Mouse (Mus musculus) right cerebral cortex, postnatal 36 days (tissue): ENCODE data around the gene Kcnb1.

ENCODE experiments used
- DNase-seq, 2 experiments: peaks; one replicate each; pipeline ENCODE4 v3.0.0; 2022; ENCODE audit warnings: low spot score in 2 of 2, mixed read lengths in 1 of 2

The Kcnb1 gene

DNA sequence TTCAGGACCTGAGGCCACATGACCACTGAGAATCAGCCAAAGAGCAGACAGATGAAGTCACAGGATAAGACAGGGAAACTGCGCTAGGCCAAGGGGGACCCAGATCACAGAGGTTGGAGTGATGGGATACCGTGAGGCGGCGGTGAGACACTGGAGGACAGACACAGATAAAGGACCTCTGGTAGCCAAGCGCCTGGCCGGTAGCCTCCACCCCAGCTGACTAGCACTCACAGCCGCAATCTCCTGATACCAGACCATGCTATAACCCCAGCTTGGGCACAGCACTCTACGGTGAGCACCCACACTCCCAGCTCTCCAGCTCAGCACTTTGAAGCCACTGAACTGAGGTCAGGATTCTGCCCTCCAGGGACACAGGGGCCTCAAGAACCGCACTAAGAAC is 26.4 kb downstream of the Kcnb1 start:
- no peak for DNase-seq

DNA sequence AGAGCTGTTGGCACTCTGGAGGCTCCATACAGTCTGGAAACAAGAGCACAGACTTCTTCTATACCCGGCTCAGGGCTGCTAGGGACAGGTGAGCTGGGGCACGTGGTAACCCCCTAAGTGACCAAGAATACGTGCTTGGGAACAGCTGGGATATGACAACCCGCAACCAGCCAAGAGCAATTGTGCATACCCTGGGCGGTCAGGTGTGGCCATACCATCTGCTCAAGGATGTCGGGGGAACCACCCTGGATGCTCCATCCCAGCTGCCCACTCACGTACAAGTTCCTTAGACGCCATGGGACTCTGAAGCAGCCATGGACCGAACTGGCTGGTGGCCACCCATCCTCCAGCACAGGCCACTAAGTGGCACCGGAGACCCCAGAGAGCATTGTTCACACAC is 26.8 kb downstream of the Kcnb1 start:
- DNase-seq, result no peak

- DNase-seq, result no peak
These were observed 27.4 kb downstream of the Kcnb1 start for GRCm38 (mm10) chr2:167162516-167163021.

DNA sequence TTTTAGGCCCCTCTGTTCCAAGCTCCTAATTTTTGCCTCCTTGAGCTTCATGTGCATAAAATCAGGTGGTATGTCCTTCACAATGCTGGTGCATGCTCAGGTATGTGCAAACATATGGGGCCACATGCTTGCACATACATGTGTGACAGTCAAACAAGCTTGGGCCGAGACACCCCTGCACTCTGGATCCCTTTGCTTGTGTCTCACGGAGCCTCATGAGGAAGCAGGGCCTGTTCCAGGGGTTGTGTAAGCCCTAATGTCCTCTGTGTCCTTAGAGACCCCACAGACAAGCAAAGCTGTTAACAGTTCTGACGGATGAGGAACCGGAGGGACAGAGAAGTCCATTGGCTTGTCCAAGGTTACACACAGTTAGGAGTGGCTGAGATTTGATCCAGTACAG is 30.2 kb downstream of the Kcnb1 start:
- DNase-seq, result no peak

GRCm38 (mm10) chr2:167158780-167159179 is 31.2 kb downstream of the Kcnb1 start:
- no peak for DNase-seq

- DNase-seq, result no peak
These were observed 33.7 kb downstream of the Kcnb1 start for GRCm38 (mm10) chr2:167156118-167156715.

GRCm38 (mm10) chr2:167155541-167155973 is 34.4 kb downstream of the Kcnb1 start:
- DNase-seq, result peak; percentile 68 to 80

DNA sequence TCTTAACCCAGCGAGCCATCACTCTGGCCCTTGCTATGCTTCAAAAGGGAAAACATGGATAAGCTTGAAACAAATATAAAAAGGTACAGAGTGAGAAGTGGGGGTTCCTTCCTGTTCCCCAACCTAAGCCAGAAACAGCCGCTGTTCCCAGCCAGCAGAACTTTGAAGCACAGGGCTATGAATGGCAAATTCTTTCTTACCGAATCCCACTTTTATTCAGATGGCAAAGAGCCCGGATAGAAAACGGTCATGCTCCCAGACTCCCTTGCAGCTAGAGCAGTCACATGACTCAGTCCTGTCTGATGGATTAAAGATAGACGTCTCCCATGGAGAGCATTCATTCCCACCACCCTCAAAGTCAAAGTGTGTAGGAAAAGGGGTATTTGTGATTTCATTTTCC is 39.1 kb downstream of the Kcnb1 start:
- peak in 1 of 2 experiments; percentile 51 for DNase-seq

GRCm38 (mm10) chr2:167150135-167150534 is 39.8 kb downstream of the Kcnb1 start:
- peak in 1 of 2 experiments; percentile 54 for DNase-seq

DNA sequence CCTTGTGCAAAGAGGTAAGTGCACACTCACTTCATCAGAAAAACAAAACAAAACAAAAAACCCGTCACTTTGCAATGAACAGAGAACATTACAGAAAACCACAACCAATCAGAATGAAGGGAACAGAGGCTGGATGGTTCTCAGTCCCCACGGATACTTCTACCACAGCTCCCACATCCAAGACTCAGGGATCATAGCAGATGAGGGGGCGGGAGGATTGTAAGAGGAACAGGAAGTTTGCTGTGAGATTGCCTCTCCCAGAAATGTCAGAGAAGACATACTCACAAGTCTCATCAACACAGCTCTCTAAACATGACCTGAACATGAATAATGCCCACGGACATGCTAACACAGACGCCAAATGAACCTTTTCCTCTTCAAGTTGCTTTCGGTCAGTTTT is 40.9 kb downstream of the Kcnb1 start:
- no peak for DNase-seq

DNA sequence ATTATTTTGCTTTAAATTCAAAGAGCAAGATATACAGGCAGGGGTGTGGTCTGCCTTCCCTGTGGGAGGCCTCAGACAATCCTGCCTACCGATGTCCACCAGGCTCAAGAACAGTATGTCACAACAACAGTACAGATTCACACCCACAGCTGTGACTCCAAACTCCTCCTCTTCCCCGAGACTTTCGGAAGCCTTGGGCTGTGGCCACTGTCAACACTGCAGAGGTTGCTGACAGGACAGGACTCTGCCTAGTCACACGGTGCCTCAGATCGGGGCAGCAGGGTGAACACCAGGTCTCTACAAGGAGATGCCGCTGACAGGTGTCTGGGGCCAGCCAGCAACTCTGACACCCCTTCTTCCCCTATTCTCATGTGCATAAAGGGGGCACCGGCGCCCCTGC is 42.2 kb downstream of the Kcnb1 start:
- no peak for DNase-seq

- no peak for DNase-seq
These were observed 44.1 kb downstream of the Kcnb1 start for GRCm38 (mm10) chr2:167145904-167146303.

- peak; percentile 67 to 85 for DNase-seq
These were observed 45.3 kb downstream of the Kcnb1 start for GRCm38 (mm10) chr2:167144439-167145307.

- DNase-seq, result no peak
These were observed 46.0 kb downstream of the Kcnb1 start for GRCm38 (mm10) chr2:167143914-167144313.

- DNase-seq, result no peak
These were observed 47.7 kb downstream of the Kcnb1 start for GRCm38 (mm10) chr2:167142282-167142681.

- no peak for DNase-seq
These were observed 48.1 kb downstream of the Kcnb1 start for GRCm38 (mm10) chr2:167141810-167142209.

GRCm38 (mm10) chr2:167139801-167140269 is 50.1 kb downstream of the Kcnb1 start:
- peak; percentile 52 to 69 for DNase-seq

DNA sequence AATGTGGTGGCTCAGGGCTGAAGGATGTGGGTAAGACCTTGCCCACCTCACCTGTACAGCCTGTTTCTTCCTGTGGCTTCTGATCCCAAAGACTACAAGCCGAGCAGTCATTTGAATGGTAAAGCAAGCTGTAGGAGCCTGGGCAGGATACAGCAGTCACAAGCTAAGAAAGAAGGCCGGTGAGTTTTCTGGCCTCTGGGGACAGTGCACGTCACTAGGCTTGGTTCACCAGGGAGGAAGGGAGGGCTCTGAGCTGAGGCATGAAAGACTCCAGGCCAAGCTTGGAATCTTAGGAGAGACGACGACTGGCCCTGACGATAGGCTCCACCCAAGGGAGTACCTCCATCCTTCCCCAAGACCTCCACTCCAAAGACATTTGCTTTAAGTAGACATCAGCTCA is 51.3 kb downstream of the Kcnb1 start:
- no peak for DNase-seq

DNA sequence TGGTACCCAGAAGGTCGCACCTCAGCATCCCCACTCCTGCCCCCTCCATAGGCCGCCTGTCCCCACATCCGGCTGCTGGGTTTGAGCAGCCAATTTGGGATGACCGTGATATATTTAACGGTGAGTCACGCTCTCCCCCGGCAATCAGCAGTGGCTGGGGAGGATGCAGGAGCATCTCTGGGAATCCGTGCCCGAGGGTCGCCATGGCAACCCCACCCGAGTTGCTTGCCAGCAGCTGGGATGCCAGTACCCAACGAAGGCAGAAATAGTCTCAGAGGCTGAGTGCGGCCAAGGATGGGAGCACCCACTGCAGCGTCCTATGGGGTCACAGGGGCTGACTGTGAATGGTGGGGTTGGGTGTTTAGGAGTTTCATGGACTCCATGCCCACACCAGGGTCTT is 53.0 kb downstream of the Kcnb1 start:
- peak; percentile 94 for DNase-seq

DNA sequence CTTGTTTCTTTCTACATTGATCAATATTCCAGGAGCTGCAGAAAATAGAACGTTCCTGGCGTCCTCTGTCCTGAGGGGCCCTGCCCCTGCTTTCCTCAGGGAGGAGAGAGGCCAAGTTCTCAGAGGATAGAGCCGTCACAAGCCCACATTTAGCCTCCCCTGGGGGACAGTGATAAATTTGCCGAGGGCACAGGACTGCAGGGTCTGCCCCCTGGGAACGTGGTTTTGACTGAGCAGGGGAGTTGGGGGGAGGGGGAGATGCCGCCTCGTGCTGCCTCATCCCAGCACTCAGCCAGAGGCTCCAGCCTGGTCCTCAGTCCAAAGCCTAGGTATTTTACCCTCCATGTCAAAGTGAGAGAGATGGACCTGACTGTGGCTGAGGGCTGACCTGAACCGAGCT is 57.9 kb downstream of the Kcnb1 start:
- DNase-seq, result no peak

DNA sequence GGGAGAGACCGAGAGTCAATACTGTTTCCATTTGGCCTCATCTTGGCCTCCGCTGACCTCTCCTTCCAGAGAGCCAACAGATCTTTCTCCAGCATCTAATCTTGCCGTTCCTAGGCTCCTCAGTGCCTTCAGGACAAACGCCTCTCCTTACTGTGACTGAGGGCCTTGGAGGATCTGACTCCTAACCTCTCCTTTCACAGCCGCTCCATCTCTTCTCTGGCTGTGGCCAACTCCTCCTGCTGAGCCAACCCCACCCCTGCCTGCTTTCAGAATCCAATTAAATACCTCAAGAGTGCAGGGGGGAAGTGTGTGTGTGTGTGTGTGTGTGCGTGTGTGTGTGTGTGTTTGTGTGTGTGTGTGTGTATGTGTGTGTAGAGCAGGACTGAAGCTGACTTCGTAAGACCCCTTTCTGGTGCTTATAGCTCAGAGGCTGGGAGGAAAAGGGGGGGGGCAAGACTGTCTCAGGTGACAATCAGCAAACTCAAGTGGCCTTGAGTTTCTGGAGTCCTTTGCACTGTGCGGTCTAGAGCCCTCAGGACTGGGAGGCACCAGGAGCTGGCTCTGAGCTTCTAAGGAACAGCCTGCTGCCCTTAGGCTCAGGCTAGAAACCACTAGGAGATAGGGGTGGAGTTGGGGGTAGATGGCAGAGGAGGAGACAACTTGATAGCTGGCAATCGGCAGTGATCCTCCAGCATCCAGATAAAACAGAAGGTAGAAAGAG is 59.7 kb downstream of the Kcnb1 start:
- no peak for DNase-seq

- no peak for DNase-seq
These were observed 60.4 kb downstream of the Kcnb1 start for GRCm38 (mm10) chr2:167129608-167129955.
